Mouse (Mus musculus) frontal cortex, postnatal 36 days (tissue): ENCODE results near the gene Nsun5.
"Not testable (repeated sequence)": the region's sequence is repeated elsewhere in the genome, so short reads cannot be mapped to it uniquely, and the experiment has no call there.

Source experiments
- DNase-seq, 2 experiments: peaks; one replicate each; pipeline ENCODE4 v3.0.0; 2022; ENCODE audit warnings: low spot score in 2 of 2

The Nsun5 gene

DNA sequence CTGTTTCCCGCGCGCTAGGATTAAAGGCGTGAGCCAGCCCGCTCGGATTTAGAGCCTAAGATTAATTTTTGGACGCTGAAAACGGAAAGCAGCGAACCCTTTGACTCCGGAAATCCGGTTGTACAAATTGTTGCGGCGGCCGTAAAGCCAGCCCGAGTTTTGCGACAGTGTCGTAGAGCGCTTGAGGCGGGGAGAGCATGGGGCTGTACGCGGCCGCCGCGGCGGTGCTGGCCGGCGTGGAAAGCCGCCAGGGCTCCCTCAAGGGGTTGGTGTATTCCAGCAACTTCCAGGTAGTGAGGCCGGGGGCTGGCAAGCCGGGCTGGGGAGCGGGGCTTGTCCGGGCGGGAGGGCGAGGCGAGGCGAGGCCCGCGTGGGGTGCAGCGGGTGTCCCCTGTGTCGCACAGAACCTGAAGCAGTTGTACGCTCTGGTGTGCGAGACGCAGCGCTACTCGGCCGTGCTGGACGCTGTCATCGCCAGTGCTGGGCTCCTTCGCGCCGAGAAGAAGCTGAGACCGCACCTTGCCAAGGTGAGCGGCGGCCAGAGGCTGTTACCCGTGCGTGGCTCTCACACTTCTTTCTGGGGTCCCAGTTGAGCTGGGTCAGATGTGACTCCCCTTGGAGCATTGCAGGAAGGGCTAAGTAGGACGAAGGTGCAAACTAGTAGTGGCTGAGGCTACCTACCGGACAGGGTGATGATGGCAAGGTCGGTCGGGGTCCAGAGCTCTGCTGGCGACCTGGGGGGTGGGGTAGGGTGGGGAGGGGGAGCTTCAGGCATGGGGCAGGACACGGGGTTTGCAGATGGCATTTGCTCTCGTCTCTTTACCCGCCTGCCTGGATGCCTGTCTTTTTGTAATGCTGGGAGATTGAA, at the start of gene Nsun5:
Gene Nsun5 (plus strand): TSS at position 167 of the 868 bp plus-strand sequence.
- peak; percentile 94 to 95 for DNase-seq

DNA sequence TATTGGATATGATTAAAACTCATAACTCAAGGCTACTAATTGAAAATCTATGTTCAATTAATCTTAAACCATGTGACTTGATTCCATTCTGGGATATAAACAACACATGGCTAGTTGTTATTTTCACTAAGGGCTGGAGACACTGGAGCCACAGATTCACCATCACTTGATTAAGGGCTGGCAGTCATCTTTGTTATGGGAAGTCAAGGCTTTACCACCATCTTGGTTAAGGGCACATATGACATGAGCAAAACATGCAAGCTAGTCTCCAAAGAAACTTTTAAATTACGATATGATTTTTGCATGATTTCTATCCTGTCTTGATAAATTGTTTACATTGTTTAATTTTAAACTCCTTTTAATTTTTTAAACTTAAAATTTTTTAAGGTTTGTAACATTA, 47.6 kb upstream of the Nsun5 start:
- no peak for DNase-seq

DNA sequence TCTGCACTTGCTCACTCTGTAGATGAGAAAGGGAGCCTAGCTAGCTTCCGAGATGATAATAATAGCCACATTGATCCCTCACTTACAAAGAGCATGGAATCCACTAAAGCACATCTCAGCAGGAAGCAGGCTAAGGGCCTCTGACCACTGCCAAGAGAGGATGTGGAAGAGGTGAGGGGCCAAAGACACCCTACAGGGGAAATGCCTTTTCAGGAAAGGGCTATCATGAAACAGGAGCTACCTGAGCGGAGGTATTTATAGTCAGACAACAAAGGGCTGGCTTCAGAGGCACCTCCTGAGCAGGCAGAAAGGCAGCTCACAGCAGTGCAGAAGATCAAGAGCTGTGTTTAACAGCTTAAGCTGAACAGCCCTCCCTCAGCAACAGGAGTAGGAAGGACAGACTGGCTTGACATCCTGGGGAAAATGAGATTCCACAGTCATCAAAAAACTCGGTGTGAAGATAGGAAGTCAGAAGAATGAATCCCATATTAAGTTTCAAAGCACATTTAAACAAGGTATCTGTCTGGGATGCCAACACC, 43.6 kb upstream of the Nsun5 start:
- no peak for DNase-seq

DNA sequence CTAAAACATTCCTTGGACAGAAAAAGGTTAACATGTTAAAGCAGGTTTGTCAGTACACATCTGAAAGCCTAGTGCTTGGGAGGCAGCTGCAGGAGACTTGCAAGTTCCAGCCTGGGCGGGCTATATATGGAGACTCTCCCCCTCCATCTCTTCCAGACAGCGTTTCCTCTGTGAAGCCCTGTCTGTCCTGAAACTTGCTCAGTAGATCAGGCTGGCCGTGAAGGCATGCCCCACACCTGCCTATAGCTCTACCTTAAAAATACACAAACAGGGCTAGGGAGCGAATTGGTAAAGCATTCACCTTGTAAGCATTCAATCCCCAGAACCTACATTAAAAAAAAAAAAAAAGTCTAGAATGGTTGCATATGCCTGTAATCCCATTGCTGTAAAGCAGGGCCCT, 40.3 kb upstream of the Nsun5 start:
- DNase-seq, result no peak

DNA sequence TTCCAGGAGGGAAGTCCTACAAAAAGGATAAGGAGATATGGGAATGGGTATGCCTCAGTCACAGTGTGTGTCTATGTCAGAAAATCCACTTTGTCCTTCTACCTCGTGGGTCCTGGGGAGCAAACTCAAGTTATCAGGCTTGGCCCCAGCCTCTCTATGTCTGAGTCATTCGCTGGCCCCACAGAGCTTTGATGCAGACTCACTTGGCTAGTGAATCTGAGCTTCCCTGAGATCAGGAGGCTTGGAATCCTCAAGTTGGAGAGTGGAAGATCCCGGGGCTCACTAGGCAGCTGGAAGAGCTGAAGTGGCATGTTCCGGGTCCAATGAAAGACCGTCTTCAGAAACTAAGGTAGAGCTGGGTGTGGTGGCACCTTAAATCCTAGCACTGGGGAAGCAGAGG, 39.6 kb upstream of the Nsun5 start:
- no peak for DNase-seq

DNA sequence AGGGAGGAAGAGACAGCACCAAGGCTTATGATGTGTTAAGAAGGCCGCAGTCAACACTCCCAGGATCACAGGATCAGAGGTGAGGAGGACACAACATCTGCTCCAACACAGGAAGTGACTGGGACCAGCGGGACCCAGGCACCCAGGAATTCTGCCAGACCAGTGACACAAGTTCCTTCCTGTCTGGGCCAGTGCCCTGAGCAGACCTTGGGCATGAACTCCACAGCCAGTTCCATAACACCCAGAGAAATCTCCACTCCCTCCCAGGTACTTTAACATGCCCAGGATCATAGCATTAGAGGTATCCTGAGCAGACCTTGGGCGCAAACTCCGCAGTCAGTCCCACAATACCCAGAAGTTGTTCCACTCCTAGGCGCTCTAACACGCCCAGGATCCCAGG, 38.6 kb upstream of the Nsun5 start:
- DNase-seq, result no peak

DNA sequence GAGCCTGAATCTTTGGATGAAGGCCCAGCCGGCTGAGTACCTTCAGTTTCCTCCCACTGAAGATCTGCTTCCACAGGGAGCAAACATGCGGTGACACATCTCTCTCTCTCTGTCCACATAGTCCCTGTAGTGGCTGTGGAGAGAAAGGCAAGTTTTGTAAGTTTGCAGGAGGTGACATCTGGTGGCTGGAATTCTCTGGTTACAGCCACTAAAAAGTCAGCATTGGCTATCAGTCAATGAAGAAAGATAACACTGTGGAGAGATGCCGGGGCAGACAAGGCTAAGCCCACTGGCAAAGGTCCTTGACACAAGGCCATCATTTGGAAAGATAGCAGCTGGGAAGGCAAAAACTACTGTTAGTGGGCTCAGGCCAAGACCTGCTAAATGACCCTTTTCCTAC, 32.2 kb upstream of the Nsun5 start:
- no peak for DNase-seq

DNA sequence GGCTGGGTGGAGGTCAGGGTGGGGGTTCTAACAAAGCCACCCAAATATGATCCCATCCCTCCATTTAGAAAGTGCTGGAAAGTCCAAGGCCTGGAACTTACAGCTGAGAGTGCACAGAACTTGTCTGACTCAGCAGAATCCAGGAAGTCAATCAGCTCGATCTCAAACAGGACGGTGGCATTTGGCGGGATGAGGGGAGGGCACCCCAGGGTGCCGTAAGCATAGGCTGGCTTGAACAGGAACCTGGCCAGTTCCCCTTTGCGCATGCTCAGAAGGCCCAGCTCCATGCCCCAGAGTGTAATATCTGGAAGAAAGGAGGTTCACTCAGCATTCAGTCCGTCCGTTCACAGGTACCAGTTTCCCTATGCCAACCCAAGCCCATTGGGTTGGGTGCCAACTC, 23.8 kb upstream of the Nsun5 start:
- no peak for DNase-seq

DNA sequence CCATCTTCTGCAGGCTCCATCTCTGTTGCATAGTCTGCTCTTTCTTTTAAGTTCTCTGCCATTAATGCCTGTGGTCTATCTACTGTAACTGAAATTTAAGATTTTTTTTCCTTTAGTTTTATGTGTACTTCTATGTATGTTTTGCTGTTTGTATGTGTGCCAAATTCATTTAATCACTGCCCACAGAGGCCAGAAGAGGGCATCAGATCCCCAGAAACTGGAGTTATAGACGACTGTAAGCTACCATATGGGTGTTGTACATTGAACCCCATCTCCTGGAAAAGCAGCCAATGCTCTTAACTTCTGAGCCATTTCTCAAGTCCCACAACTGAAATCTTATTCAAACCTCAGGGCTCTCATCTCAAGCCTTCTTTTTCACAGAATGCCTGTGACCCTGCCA, 23.3 kb upstream of the Nsun5 start:
- DNase-seq, result no peak

DNA sequence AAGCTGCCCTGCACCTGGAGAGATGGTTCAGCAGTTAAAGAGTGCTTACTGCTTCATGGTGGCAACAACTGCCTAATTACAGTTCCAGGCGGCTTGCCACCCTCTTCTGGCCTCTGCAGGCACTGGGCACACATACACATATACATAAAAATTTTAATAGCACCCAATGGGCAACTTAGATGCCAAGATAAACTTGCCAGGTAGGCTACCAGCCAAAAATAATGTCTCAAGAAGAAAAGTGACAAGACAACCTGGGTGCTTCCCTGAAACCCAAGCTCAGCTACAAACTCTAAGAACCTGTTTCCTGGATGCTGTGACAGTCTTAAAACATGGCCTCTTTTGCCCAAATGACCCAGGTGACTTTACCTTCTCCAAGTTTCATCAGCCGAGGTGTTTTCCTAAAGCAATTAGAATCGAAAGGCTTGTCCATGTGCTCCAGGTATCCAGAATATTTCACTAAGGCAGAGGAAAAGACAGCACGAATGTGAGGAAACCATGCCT, 22.2 kb upstream of the Nsun5 start:
- no peak for DNase-seq

DNA sequence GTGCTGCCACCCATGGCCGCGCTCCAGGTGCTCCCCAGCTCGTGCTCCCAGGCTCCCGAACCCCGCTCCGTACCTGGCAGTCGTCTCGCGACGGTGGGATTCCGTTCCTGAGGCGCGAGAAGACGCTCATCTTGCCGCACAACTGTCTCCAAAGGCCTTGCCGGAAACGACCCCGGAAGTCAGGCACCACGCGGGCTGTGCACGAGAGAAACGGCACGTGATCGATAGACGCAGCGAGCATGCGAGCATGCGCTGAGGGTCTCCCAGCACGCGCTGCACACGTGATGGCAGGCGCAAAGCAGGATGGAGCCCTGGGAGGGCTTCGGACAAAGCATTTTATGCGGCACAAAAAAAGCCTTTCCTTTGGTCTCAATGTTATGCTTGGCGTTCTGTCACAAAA, 19.9 kb upstream of the Nsun5 start, which contains the start of gene Fkbp6:
Gene Fkbp6 (minus strand): TSS at position 183 of the 400 bp plus-strand sequence.
- no peak for DNase-seq

DNA sequence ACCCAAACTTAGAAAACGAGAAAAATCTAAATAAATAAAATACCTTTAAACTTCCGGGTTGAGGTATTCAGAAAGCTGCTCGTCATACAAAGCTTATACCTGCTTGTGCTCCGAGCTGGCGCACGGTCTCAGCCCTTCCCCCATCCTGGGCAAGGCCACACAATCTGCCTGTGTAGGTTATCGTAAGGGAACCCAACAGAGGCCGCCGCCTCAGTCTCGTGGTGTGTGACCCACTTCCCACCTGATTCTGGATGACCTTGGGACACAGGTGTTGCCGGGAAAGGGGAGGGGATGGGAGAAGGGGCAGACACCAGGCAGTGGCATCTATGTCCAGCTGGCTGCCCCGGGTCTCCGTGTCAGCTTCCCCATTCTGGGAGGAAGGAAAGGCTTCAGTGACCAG, 18.1 kb upstream of the Nsun5 start:
- DNase-seq, result no peak

DNA sequence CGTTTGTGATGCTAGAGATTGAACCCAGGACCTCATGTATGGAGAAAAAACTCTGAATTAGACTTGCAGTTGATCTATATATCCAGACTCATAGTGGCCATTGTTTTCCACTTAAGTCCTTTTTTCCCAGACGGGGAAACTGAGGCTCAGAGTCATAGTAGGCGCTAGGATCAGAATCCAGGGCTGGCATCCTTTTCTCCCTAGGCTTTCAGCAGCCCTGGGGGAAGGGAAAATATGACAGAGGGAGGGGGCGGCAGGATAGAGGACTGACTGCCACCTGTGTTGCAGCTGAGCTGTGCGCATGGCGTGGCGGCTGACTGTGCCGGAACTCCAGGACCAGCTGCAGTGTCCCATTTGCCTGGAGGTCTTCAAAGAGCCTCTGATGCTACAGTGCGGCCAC, 16.8 kb upstream of the Nsun5 start, which contains the start of gene Trim50:
Gene Trim50 (plus strand): TSS at position 301 of the 400 bp plus-strand sequence.
- no peak for DNase-seq

DNA sequence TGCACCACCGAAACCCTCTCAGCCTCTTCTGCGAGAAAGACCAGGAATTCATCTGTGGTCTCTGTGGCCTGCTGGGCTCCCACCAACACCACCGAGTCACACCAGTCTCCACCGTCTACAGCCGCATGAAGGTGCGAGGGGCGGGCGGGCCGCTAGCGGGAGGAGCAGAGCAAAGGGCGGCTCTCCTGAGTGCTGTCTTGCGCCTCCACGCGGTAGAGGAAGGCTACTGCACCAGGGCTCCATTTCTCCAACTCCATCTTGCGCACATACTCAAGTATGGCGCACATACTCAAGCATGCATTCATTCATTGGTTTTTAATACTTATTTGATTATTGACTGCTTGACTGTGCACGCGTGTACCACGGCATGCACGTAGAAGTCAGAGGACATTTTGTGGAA, 16.2 kb upstream of the Nsun5 start:
- DNase-seq, result no peak

DNA sequence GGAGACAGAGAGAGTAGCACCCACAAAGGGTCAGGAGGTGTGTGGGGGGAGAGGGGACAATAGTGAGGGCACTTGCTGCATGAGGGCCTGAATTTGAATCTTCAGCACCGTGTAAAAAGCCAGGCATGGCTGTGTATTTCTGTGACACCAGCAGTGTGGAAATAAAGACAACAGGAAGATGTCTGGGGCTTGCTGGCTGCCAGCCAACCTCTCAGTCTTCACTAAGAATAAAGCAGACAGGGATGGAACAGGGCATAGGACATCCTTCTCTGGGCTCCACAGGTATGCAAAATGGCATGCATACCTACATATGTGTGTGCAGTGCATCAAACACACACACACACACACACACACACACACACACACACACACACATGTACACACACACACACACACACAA, 13.7 kb upstream of the Nsun5 start:
- DNase-seq, result no peak

DNA sequence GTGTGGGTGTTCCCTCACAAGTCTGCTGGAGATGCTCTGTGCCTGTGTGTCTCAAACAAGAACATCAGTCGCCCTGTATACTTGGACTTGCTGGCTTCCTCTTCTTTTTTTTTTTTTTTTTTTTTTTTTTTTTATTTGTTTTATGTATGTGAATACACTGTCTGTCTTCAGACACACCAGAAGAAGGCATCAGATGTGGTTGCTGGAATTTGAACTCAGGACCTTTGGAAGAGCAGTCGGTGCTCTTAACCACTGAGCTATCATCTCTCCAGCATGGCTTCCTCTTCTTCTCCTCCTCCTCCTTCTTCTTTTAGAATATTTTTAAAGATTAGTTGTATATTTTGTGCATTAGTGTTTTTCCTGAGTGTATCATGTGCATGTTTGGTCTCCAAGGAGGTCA, 12.2 kb upstream of the Nsun5 start:
- DNase-seq, result no peak

DNA sequence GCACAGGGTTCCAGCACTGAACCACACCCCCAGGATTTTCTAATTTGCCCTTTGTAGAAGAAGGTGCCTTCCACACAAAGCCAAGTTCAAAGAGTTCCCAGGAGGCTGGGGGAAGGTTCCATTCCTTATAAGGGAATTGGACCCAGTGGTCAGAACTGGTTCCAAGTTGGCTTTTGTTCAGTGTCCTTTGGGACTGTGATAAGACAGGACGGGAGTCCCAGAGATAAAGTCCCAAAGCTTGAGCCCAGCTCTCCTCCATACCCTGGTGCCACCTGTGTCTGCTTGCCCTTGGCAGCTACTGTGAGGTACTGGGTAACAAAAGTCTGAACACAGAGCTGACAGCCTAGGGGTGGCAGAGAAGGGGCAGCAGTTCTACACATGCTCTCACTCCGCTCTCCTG, 10.0 kb upstream of the Nsun5 start:
- DNase-seq, result no peak

DNA sequence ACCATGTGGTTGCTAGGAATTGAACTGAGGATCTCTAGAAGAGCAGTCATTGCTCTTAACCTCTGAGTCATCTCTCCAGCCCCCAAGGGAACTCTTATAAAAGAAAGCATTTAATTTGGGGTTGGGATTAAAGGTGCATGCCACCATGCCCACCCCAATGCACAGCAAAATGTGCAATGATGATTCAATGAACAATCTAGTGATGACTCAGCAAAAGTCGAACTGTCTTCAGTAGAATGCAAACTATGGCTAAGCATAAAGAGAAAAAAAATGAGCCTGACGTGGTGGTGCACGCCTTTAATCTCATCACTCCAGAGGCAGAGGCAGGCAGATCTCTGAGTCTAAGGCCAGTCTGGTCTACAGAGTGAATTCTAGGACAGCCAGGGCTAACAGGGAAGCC, 7.2 kb upstream of the Nsun5 start:
- no peak for DNase-seq

DNA sequence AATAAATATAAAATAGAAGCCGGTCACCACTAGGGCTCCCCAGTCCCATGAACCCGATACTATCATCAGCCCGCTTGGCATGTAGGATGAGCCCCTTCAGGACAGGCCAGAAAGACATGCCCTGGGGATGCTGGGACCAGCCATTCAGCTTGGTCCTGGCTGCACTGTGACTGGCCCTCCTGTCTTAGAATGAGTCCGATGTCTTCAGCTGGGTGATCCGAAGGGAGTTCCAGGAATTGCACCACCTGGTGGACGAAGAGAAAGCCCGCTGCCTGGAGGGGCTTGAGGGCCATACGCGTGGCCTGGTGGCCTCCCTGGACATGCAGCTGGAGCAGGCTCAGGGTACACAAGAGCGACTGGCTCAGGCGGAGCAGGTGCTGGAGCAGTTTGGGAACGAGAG, 6.2 kb upstream of the Nsun5 start:
- DNase-seq, result no peak

DNA sequence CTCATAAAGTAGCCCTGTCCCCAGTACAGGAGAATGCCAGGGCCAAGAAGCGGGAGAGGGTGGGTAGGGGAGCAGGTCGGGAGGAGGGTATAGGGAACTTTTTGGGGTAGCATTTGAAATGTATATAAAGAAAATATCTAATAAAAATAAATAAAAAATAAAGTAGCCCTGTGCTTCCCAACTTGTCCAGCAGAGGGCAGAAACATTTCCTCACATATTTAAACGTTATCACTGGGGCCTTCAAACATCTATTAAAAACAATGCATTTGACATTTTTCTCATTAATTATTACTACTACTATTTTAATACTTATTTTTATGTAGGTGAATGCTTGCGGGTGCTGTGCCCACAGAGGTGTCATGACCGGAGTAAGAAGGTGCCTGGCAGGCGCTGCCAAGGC, 1.9 kb upstream of the Nsun5 start:
- DNase-seq, result no peak

DNA sequence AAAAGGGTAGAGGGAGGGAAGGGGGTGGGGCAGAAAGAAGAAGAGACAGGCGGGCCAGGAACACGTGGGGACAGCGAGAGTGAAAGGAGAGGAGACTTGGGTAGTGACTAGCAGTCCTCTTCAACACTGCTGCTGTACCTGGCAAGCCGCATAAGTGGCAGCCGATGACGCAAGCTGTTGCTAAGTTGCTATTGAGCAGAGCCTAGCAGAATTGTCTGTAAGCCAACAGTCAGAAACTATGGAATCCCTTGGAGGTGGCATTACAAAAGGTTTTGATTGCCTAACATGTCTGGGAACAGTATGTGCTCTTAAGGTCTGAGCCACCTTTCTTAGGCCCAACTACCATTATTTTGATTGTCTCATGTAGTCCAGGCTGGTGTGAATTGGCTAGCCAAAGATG, 1.4 kb upstream of the Nsun5 start:
- no peak for DNase-seq

DNA sequence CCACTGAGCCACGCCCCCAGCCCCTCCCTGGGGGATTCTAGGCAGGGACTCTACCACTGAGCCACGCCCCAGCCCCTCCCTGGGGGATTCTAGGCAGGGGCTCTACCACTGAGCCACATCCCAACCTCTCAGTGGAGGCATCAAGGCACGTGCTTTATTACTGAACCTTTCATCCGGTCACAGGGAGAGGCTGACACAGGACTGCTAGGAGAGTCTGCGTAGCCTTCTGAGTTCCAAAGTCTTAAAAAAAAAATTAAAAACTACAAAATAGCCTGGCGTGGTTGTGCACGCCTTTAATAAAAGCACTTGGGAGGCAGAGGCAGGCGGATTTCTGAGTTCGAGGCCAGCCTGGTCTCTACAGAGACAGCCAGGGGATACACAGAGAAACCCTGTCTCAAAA, 557 bp upstream of the Nsun5 start:
- not testable (repeated sequence) for DNase-seq

DNA sequence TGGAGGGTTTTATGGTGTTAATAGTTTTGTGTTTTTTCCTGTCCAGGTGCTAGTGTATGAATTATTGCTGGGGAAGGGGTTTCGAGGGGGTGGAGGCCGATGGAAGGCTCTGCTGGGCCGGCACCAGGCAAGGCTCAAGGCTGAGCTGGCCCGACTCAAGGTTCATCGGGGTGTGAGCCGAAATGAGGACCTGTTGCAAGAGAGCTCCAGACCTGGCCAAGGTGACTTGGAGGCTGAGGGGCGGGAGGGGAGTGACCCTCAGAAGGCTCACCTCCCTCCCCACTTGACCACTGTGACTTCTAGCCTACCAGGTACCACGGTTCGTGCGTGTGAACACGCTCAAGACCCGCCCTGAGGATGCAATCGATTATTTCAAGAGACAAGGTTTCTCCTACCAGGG, 1.4 kb downstream of the Nsun5 start:
- no peak for DNase-seq
